Mouse (Mus musculus) heart, postnatal 10 days (tissue): ENCODE measurements at regions not wholly inside any gene's neighbourhood (a gene's known extent, or its start where the extent isn't known, plus 50 kb on each side); places are given as distances from the start of the nearest gene placed in this dataset.

Experiments used
- DNase-seq, 2 experiments: peaks; one replicate each; pipeline ENCODE4 v3.0.0; 2021
- intact Hi-C: fragments of 180-260 bp; cut with DNase I; formaldehyde crosslinking; loops from one replicate; pipeline ENCODE4 v1.15.1; 2025

DNA sequence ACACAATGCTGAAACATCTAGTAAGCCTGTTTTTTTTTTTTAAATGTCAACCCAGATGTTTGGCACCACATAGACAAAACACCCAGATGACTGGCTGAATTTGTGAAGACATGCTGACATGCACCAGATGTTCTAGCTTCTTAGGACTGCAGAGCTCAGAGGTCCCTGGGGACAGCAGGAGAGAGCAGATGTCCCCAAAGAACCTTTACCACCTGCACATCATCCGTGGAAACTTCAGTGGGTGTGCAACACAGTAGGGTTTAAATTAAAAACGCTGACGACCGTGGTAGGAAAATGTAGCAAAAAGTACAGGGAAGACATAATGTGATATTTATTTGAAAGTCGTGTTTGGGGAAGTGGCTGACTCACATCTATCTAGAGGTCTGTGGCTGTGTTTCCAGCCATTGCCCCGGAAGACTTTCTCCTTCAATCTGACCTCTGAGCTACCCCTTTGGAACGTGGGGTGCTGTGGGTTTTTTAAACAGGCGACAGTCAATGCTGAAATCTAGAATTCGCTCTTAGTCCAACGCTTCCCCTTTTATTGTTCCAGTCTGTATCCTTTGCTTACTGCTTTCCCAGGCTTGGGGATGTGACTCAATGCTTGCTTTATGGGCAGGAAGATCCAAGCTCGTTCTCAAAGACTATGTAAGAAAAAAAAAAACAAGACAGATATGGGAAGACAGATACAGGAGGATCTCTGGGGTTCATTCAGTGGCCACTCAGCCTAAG lies 230.5 kb downstream of the Clic5 start:
- peak; percentile 64 for DNase-seq
- intact Hi-C loops, result no loop called here

DNA sequence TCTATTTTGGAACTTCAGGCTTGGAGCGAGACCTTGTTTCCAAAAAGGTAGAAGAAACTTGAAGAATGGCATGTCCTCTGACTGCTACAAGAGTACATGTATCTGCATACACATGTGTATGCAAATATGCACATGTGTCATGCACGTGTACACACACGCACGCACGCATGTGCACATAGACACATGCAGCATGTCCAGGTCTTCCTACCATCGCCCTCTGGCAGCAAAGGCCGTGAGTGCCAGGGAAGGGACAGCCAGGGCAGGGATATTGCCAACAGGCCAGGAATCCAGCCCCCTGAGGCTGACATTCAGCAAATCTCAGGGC lies 231.0 kb downstream of the Clic5 start:
- DNase-seq, result peak in 1 of 2 experiments; percentile 7
- intact Hi-C loops, result no loop called here

DNA sequence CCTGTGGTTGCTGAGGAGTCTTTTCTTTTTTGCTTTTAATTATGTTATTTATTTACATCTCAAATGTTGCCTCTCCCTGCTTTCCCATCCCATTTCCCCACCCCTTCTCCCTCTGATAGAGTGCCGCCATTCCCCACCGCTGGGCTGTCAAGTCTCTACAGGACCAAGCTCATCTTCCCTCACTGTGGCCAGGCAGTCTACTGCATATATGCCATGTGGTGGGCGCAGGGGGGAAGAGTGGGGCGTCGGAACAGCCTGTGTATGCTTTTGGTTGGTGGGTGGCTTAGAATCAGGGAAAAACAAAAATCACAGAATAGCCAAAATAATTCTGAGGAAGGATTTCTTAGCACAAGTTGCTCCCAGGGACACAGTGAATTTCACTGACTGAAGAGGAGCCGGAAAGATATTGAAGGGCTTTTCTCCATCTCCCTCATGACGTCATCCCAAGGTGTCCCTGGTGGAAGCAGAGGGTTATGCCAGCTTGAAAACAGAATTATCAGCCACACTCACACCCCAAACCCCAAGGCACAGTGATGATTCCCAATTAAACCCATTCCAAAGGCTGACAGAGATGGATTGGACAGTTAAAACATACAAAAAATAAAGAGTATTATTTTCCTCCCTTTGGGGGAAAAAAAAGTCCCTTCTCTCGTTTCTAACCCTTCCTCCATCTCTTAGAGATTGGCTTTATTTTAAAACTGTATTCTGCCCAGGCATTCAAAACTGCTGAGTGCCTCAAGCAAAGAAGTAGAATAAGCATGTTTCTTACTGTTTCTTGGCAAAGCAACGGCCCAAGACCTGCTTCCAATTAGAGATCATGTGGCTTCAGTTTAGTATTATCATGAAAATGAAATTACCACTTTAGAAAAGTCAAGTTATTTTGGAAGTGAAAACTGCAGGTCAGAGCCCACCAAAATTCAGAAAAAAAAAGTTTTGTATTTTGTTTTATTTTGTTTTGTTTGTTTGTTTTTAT lies 232.0 kb downstream of the Clic5 start:
- DNase-seq, result peak; percentile 13 to 15
- intact Hi-C loops, result no loop called here

DNA sequence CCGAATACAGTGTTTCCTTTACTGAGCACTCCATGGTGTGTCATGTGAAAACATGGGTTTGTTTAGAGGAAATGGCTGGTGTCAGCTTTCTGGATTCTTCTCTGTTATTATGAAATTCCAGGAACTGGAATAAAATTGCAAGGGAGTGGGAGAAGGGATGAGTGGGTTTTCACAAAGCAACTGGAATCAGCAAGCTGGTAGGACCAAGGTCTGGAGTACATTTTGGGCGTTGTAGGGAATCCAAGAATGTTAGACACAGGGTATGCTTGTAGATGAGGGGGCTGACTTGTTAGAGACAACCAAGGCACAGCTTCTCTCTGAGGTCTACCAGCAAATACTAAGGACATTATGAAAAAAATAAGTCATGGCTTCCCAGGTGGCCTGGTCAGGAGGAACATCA lies 233.8 kb downstream of the Clic5 start:
- no peak for DNase-seq

DNA sequence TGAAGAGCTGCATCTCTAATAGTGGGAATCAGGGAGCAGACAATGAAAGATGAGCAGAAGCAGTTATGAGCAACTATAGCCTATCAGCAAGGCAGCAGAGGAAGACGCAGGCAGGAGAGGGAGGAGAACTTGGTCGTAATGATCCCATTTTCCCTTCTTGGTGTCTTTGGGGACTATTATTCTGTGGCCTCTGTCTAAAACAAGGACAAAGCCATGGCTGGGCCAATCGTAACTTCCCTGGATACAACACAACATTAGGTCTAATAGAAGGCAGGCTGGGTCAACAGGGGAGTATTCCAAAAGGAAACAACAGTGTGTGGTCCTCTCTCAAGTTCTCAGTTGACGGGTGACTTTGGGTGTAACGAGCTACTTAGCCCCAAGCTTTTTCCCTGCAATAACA lies 234.5 kb downstream of the Clic5 start:
- intact Hi-C loops, result no loop called here
- peak in 1 of 2 experiments; percentile 21 for DNase-seq

More for the DNA sequence above, 233.8 kb downstream of the Clic5 start:
- intact Hi-C loops, result no loop called here

DNA sequence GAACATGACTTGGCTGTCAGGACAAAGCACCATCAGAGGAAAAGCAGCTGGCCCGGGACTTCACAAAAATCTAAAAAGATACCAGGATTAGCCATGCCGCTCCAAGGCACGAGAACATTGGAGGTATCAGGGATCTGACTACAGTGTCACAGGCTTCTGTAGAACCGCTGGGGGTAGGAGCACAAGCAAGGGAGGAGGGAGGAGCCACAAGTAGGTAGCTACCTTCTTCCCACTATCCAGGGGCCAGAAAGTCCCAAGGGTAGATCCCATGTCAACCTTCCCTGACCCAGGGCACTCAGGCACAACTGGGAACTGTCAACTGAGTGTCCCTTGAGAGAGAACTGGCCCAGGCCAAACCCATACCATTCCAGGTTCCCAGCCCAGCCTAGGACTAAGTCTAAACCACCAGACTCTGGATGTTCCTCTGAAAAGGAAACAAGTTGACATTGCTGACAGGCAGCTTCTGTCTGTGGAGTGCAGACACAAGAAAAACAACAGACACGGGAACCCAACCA lies 235.1 kb downstream of the Clic5 start:
- intact Hi-C loops, result no loop called here
- peak; percentile 42 to 48 for DNase-seq

DNA sequence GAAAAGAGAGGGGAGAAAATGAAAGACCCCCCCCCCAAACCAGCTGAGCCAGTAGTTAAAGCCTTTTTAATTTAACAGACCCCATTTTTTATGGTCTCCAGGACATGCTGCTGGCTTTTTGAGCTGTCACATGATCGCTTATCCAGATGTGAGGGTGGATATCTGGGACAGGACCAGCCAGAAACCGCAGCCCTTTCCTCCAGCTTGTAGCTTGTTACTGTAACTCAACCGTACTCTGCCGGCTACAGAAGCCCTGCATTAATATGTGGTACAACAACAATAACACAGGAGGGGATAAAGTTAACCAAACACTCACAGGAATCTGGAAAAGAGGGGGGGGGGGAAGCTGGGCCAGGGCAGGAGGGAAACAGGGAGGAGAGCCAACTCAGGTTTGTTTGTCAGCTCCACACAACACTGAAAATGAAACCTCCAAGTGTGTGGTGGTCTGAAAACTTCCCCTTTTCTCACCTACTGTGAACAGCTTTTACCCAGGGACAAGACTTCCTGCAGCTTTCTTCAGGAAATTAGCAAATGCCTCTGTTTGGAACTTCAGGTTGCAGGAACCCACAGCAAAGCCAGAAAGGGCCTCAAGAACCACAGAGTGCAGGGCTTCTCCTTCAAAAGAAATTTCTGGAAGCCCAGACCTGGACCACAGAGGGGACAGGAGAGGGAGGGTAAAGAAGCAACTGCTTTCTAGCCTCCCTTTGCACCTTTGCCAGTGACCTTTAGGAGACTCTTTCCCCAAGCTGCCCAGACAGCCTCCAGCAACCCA lies 244.3 kb downstream of the Clic5 start:
- DNase-seq, result peak in 1 of 2 experiments; percentile 11
- intact Hi-C loops, result no loop called here

DNA sequence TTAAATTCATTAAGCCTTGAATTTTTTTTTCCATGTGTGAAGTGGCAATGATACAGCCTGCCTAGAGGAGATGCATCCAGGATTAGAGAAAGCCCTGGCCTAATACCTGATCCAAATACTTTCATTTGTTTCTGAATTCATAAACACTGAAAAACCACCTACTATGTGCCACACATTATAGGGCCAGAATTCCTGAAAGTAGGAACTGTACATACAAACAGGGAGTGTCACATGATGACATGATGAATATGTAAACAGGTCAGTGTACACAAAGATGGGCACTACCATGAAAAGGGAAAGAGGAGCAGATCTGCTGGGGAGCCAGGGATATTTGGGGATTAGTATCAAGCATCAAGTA lies 244.9 kb downstream of the Clic5 start:
- intact Hi-C loops, result no loop called here
- DNase-seq, result no peak

DNA sequence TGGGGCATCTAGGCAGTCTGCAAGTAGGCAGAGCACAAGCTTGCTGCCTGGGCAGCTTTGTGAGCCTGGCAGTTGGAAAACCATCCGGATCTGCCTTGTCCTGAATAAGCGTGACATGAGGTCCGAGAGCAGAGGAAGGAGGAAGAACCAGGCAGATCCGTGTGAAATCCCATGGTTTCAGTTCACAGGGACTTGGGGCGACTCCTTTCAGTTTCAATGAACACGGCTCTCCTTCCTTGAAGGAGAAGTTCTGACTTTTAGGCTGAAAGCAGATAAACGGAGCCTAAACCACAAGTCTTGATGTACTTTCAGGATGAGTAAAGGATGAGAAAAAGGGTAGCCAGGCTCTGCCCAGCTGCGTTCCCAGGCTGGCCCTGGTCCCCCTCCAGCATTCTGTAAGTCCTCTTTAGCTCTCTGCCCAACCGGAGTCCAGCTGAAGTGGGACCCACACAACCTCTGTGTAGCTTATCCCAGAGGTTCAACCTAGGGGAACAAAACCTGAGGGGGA lies 248.2 kb downstream of the Clic5 start:
- intact Hi-C loops, result no loop called here
- no peak for DNase-seq

DNA sequence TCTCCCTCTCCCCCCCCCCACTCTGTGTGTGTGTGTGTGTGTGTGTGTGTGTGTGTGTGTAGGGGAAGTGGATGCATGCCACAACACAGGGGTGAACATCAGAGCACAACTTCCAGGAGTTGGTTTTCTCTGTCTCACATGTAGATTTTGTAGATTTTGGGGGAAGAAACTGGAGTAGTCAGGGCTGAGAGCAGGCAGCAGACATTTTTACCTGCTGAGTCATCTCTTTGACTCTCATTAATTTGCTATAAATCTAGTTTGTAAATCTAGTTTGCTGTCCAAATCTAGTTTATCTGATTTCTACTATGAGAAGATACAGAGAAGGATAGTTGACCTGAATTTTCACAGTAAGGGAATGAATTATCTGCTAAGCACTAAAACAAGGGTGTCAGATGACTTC lies 250.1 kb downstream of the Clic5 start:
- intact Hi-C loops, result no loop called here
- no peak for DNase-seq

DNA sequence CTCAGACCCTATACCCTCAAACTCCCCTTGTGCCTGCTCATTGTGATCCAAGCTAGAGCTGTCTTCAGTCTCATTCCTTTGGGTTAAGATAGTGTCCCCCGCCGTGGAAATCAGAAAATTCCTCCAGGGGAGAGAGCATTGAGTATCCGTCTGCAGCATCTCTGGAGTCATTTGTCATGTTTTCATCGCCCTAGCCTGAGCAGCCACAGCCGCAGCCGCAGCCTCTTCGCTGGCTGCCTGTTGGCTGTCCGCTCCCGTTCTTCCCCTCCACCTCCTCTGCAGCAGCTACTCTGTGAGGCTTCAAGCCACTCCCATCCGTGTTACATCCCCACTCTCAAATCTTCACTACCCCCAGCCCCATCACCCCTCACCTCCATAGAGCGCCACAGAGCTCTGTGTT lies 255.1 kb downstream of the Clic5 start:
- DNase-seq, result peak; percentile 33 to 49
- intact Hi-C loops, result no loop called here

DNA sequence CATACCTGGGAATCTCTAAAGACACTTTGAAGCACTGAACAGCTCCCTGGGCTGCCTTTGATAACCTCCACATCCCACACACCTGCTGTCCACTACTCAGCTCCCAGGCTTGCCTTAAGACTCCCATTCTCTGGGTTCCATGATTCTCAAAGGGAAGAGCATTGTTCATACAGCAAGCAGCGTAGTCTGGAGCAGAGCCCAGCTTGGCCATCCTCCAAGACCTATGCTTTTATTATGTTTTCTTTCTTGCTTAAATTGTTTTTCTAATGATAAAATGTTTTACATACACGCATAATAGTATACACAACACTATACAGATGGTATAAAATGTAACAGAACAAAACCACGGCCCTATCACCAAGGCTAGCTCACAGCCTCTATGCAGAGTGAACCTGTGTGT lies 257.0 kb downstream of the Clic5 start:
- intact Hi-C loops, result no loop called here
- DNase-seq, result no peak
